Mouse (Mus musculus): ENCODE data around the gene Rbms3. TPM values are rescaled to one million over a fixed set of nuclear protein-coding genes. Genes with fewer than 3 reads are reported as not detected.
A peak's percentile ranks its signal among the peaks of the same experiment; 100 is the strongest.

Gene Rbms3
- polyA plus RNA-seq, 1 experiment, result 16.5 TPM

GRCm38 (mm10) chr9:117361431-117361830 is 268.3 kb downstream of the Rbms3 start:
- H3K36me3 ChIP-seq (ENCODE audit: control insufficient read depth, insufficient read depth, low read length), result no peaks in the 10 kb centered on the region
- WGBS, result 81% methylated on average over 5 of the region's 5 CpGs
- H3K27ac ChIP-seq (ENCODE audit: insufficient read depth, low read depth, low read length), result no peak overlapping the region
- no peaks in the 10 kb centered on the region for H3K27me3 ChIP-seq (replicated peaks; ENCODE audit: control insufficient read depth, insufficient read depth, low read length)
- no peak for DNase-seq
- no peaks in the 10 kb centered on the region; the same call in 1 of the 2 replicates for H3K4me1 ChIP-seq (ENCODE audit: control insufficient read depth, insufficient read depth, low read length)
- no peak for TF ChIP-seq CTCF (conservative IDR thresholded peaks at IDR 0.05; ENCODE audit: insufficient read depth, insufficient read length, low read depth, low read length)
- H3K4me3 ChIP-seq (ENCODE audit: insufficient read depth, low read depth, low read length), result no peak overlapping the region

DNA sequence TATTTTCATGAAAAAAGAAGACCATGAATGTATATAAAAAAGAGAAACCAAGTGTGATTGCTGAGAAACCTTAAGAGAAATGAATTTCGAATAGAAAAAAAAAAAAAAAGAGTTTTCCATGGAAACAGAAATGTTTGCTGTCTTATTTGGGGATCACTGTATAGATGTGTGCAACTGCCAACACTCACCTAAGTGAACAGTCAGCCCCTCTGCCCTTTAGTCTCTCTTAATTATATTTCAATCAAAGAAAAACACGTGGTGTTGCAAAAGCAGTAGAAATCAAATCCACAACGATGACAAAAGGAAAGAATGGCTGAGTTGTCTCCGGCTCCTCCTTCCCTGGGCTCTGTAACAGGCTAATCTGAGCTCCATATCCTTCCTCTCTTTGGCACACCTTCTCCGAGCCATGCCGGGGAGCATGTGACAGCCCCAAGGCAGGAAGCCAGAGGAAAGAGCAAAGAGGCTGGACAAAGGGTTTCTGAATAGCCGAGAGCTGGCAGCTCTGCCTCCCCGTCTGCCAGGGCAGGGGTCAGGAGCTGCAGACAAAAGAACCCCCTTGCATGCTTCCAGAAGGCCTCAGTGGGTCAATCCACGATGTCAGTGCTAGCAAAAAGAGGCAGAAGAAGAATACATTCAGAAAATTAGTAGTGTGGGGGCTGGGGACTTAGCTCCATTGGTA is 272.8 kb downstream of the Rbms3 start:
- 14% methylated on average over 9 of the region's 9 CpGs for WGBS
- Histone ChIP-seq H3K27ac (ENCODE audit: insufficient read depth, low read depth, low read length) (no peak overlapping the region; the same call in 1 of the 2 replicates), H3K27me3 (replicated peaks; ENCODE audit: control insufficient read depth, insufficient read depth, low read length) (no peaks in the 10 kb centered on the region), H3K4me1 (ENCODE audit: control insufficient read depth, insufficient read depth, low read length) (no peaks in the 10 kb centered on the region; the same call in 1 of the 2 replicates), H3K4me3 (ENCODE audit: insufficient read depth, low read depth, low read length) (no peak overlapping the region), H3K36me3 (ENCODE audit: control insufficient read depth, insufficient read depth, low read length) (no peaks in the 10 kb centered on the region)
- no peak for TF ChIP-seq CTCF (conservative IDR thresholded peaks at IDR 0.05; ENCODE audit: insufficient read depth, insufficient read length, low read depth, low read length)
- TF ChIP-seq POLR2A (IDR thresholded peaks at IDR 0.05; ENCODE audit: low read depth, low read length), result no peak
- peak; percentile 95 for DNase-seq

- Histone ChIP-seq H3K27ac (ENCODE audit: insufficient read depth, low read depth, low read length) (no peak overlapping the region), H3K27me3 (replicated peaks; ENCODE audit: control insufficient read depth, insufficient read depth, low read length) (no peaks in the 10 kb centered on the region), H3K4me3 (ENCODE audit: insufficient read depth, low read depth, low read length) (no peak overlapping the region), H3K36me3 (ENCODE audit: control insufficient read depth, insufficient read depth, low read length) (no peaks in the 10 kb centered on the region), H3K4me1 (ENCODE audit: control insufficient read depth, insufficient read depth, low read length) (no peaks in the 10 kb centered on the region; the same call in 1 of the 2 replicates)
- DNase-seq, result no peak
- WGBS, result 93% methylated on average over 5 of the region's 5 CpGs
- no peak for TF ChIP-seq CTCF (conservative IDR thresholded peaks at IDR 0.05; ENCODE audit: insufficient read depth, insufficient read length, low read depth, low read length)
- no peak for TF ChIP-seq POLR2A (IDR thresholded peaks at IDR 0.05; ENCODE audit: low read depth, low read length)
These were observed 274.2 kb downstream of the Rbms3 start for GRCm38 (mm10) chr9:117355501-117355900.

GRCm38 (mm10) chr9:117342336-117342735 is 287.4 kb downstream of the Rbms3 start:
- no peak for DNase-seq
- TF ChIP-seq POLR2A (IDR thresholded peaks at IDR 0.05; ENCODE audit: low read depth, low read length) (no peak), CTCF (conservative IDR thresholded peaks at IDR 0.05; ENCODE audit: insufficient read depth, insufficient read length, low read depth, low read length) (no peak)
- H3K4me1 ChIP-seq (ENCODE audit: control insufficient read depth, insufficient read depth, low read length), result no peaks in the 10 kb centered on the region
- H3K27ac ChIP-seq (ENCODE audit: insufficient read depth, low read depth, low read length), result no peak overlapping the region
- 84% methylated on average over 4 of the region's 4 CpGs for WGBS
- H3K27me3 ChIP-seq (replicated peaks; ENCODE audit: control insufficient read depth, insufficient read depth, low read length), result no peaks in the 10 kb centered on the region
- no peak overlapping the region for H3K4me3 ChIP-seq (ENCODE audit: insufficient read depth, low read depth, low read length)
- no peaks in the 10 kb centered on the region for H3K36me3 ChIP-seq (ENCODE audit: control insufficient read depth, insufficient read depth, low read length)

DNA sequence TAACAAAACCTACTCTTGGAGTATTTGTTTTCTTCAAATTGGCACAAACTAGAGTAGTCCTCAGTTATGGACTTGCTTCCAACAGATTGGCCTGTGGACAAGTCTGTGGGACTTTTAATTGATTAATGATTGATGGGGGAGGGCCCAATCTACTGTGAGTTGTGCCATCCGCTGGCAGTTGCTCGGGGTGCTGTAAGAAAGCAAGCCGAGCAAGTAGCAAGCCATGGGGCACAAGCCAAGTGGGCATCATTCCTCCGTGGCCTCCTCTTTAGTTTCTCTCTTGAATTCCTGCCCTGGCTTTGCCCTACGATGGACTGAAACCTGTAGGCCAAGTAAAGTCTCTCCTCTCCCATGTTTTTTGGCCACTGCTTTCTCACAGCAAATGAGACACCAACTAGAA is 299.0 kb downstream of the Rbms3 start:
- no peaks in the 10 kb centered on the region for H3K27me3 ChIP-seq (replicated peaks; ENCODE audit: control insufficient read depth, insufficient read depth, low read length)
- H3K36me3 ChIP-seq (ENCODE audit: control insufficient read depth, insufficient read depth, low read length), result no peaks in the 10 kb centered on the region
- TF ChIP-seq POLR2A (IDR thresholded peaks at IDR 0.05; ENCODE audit: low read depth, low read length) (no peak), CTCF (conservative IDR thresholded peaks at IDR 0.05; ENCODE audit: insufficient read depth, insufficient read length, low read depth, low read length) (no peak)
- no peak overlapping the region for H3K4me3 ChIP-seq (ENCODE audit: insufficient read depth, low read depth, low read length)
- no peaks in the 10 kb centered on the region for H3K4me1 ChIP-seq (ENCODE audit: control insufficient read depth, insufficient read depth, low read length)
- 81% methylated on average over 5 of the region's 5 CpGs for WGBS
- no peak overlapping the region for H3K27ac ChIP-seq (ENCODE audit: insufficient read depth, low read depth, low read length)
- DNase-seq, result peak; percentile 71

- Histone ChIP-seq H3K4me3 (ENCODE audit: insufficient read depth, low read depth, low read length) (no peak overlapping the region), H3K27ac (ENCODE audit: insufficient read depth, low read depth, low read length) (no peak overlapping the region), H3K36me3 (ENCODE audit: control insufficient read depth, insufficient read depth, low read length) (no peaks in the 10 kb centered on the region), H3K27me3 (replicated peaks; ENCODE audit: control insufficient read depth, insufficient read depth, low read length) (no peaks in the 10 kb centered on the region), H3K4me1 (ENCODE audit: control insufficient read depth, insufficient read depth, low read length) (no peaks in the 10 kb centered on the region)
- 87% methylated on average over 3 of the region's 3 CpGs for WGBS
- TF ChIP-seq CTCF (conservative IDR thresholded peaks at IDR 0.05; ENCODE audit: insufficient read depth, insufficient read length, low read depth, low read length), result no peak
- TF ChIP-seq POLR2A (IDR thresholded peaks at IDR 0.05; ENCODE audit: low read depth, low read length), result no peak
- no peak for DNase-seq
These were observed 310.4 kb downstream of the Rbms3 start for GRCm38 (mm10) chr9:117319271-117319670.

DNA sequence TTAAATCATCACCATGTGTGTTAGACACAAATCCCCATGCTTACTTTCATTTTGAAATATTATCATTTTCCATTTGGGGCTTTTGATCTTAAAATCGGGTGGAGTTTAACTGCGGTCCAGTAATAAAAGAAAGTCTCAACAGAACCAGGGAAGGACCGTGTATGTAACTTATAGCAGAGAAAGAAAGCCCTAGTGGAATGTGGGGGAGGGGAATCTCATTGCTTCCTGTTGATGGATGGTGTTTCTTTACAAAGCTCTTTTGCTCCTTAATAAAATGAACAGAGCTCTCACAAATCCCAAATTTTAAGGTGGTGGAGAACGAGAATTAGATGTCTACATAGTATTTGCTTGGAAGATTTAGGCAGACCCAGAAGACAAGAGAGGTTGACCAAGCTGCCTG is 311.3 kb downstream of the Rbms3 start:
- TF ChIP-seq CTCF (conservative IDR thresholded peaks at IDR 0.05; ENCODE audit: insufficient read depth, insufficient read length, low read depth, low read length), result no peak
- no peak for TF ChIP-seq POLR2A (IDR thresholded peaks at IDR 0.05; ENCODE audit: low read depth, low read length)
- Histone ChIP-seq H3K27me3 (replicated peaks; ENCODE audit: control insufficient read depth, insufficient read depth, low read length) (no peaks in the 10 kb centered on the region), H3K4me3 (ENCODE audit: insufficient read depth, low read depth, low read length) (no peak overlapping the region), H3K36me3 (ENCODE audit: control insufficient read depth, insufficient read depth, low read length) (no peaks in the 10 kb centered on the region), H3K4me1 (ENCODE audit: control insufficient read depth, insufficient read depth, low read length) (no peaks in the 10 kb centered on the region), H3K27ac (ENCODE audit: insufficient read depth, low read depth, low read length) (no peak overlapping the region)
- 42% methylated on average over 4 of the region's 4 CpGs for WGBS
- peak; percentile 1 for DNase-seq
